Mouse (Mus musculus) cortical plate, adult 2 months (tissue): ENCODE data around the gene Sap18b.
"Not testable (repeated sequence)": the region's sequence is repeated elsewhere in the genome, so short reads cannot be mapped to it uniquely, and the experiment has no call there.

ENCODE experiments used
- CTCF ChIP-seq: fragments of 200-500 bp; IDR thresholded peaks from 2 replicates; pipeline ENCODE4 v1.5.1; 2011; ENCODE audit warnings: mild to moderate bottlenecking, control low read depth, low read length; ENCODE audit not compliant: insufficient read depth; ENCODE audit errors: extremely low read depth
- POLR2A ChIP-seq: fragments of 200-500 bp; IDR thresholded peaks from 2 replicates; pipeline ENCODE4 v1.6.1; 2011; ENCODE audit warnings: mild to moderate bottlenecking, low read length, control low read depth; ENCODE audit not compliant: insufficient read depth; ENCODE audit errors: extremely low read depth

DNA sequence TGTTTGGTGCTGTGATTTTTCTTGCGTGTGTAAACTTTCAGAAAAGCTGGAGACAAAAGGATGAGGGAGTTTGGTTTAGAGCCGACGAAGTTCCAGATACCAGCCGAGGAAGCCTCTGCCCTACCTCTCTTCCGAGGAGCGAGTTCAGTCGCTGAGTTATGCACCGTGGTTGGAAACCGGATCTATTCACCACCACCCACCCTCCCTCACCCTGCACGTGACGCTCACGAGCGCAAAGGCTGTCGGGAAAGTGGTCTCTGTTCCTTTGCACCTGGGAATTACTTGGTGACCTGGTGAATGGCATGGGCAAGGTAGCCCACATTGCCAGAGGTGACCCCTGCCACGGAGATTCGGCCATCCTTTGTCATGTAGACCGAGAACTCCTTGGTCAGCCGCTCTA, 39.7 kb downstream of the Sap18b start:
- not testable (repeated sequence) for TF ChIP-seq CTCF, POLR2A
